Mouse (Mus musculus): ENCODE data around the gene Dennd1b. TPM values are rescaled to one million over a fixed set of nuclear protein-coding genes. Genes with fewer than 3 reads are reported as not detected.

Dennd1b gene
- 10 to 100 TPM; 25.4 to 25.7 TPM for total RNA-seq (2021)
- long read RNA-seq, experiment 1, partial matches to known transcripts = 1 of 4 reads
- long read RNA-seq, experiment 1, other reads (novel, unspliced or antisense) = 3 of 4 reads
- long read RNA-seq, experiment 2, partial matches to known transcripts = 0 of 2 reads
- long read RNA-seq, experiment 2, other reads (novel, unspliced or antisense) = 2 of 2 reads

GRCm38 (mm10) chr1:138963161-138963867 is at the start of gene Dennd1b:
Gene Dennd1b, plus strand, starts transcription at chr1:138963435.
- peak; percentile 48 to 67 for DNase-seq (ENCODE audit: low spot score in 2 of 2)

GRCm38 (mm10) chr1:138915596-138915995 is 47.6 kb upstream of the Dennd1b start:
- DNase-seq (ENCODE audit: low spot score in 2 of 2) = no peak

GRCm38 (mm10) chr1:138919601-138920000 is 43.6 kb upstream of the Dennd1b start:
- DNase-seq (ENCODE audit: low spot score in 2 of 2) = no peak

- no peak for DNase-seq (ENCODE audit: low spot score in 2 of 2)
These were observed 43.2 kb upstream of the Dennd1b start for GRCm38 (mm10) chr1:138920082-138920481.

GRCm38 (mm10) chr1:138920799-138921198 is 42.4 kb upstream of the Dennd1b start:
- no peak for DNase-seq (ENCODE audit: low spot score in 2 of 2)

GRCm38 (mm10) chr1:138922886-138923285 is 40.3 kb upstream of the Dennd1b start:
- no peak for DNase-seq (ENCODE audit: low spot score in 2 of 2)

GRCm38 (mm10) chr1:138924282-138924681 is 39.0 kb upstream of the Dennd1b start:
- DNase-seq (ENCODE audit: low spot score in 2 of 2) = no peak

- DNase-seq (ENCODE audit: low spot score in 2 of 2) = peak; percentile 24 to 72
These were observed 34.4 kb upstream of the Dennd1b start for GRCm38 (mm10) chr1:138928671-138929483.

GRCm38 (mm10) chr1:138929985-138930384 is 33.2 kb upstream of the Dennd1b start:
- DNase-seq (ENCODE audit: low spot score in 2 of 2) = no peak

GRCm38 (mm10) chr1:138930856-138931255 is 32.4 kb upstream of the Dennd1b start:
- DNase-seq (ENCODE audit: low spot score in 2 of 2) = no peak

- DNase-seq (ENCODE audit: low spot score in 2 of 2) = no peak
These were observed 27.1 kb upstream of the Dennd1b start for GRCm38 (mm10) chr1:138936169-138936568.

- DNase-seq (ENCODE audit: low spot score in 2 of 2) = no peak
These were observed 25.4 kb upstream of the Dennd1b start for GRCm38 (mm10) chr1:138937686-138938370.

- no peak for DNase-seq (ENCODE audit: low spot score in 2 of 2)
These were observed 23.6 kb upstream of the Dennd1b start for GRCm38 (mm10) chr1:138939579-138940139.

- no peak for DNase-seq (ENCODE audit: low spot score in 2 of 2)
These were observed 22.8 kb upstream of the Dennd1b start for GRCm38 (mm10) chr1:138940407-138940806.

GRCm38 (mm10) chr1:138952173-138952572 is 11.1 kb upstream of the Dennd1b start:
- DNase-seq (ENCODE audit: low spot score in 2 of 2) = no peak

GRCm38 (mm10) chr1:138954978-138955377 is 8.3 kb upstream of the Dennd1b start:
- DNase-seq (ENCODE audit: low spot score in 2 of 2) = no peak

GRCm38 (mm10) chr1:138955455-138955854 is 7.8 kb upstream of the Dennd1b start:
- DNase-seq (ENCODE audit: low spot score in 2 of 2) = no peak

- no peak for DNase-seq (ENCODE audit: low spot score in 2 of 2)
These were observed 6.7 kb upstream of the Dennd1b start for GRCm38 (mm10) chr1:138956511-138956910.

- DNase-seq (ENCODE audit: low spot score in 2 of 2) = no peak
These were observed 6.1 kb upstream of the Dennd1b start for GRCm38 (mm10) chr1:138957111-138957510.

GRCm38 (mm10) chr1:138958863-138959262 is 4.4 kb upstream of the Dennd1b start:
- DNase-seq (ENCODE audit: low spot score in 2 of 2) = no peak

GRCm38 (mm10) chr1:138959903-138960483 is 3.2 kb upstream of the Dennd1b start:
- no peak for DNase-seq (ENCODE audit: low spot score in 2 of 2)

Data from layer of hippocampus, postnatal 14 days (tissue).